Mouse (Mus musculus) frontal cortex, postnatal 25 days (tissue): ENCODE data around the gene Alx3.
"Not testable (repeated sequence)": the region's sequence is repeated elsewhere in the genome, so short reads cannot be mapped to it uniquely, and the experiment has no call there.

Source experiments
- DNase-seq, 2 experiments: peaks; one replicate each; pipeline ENCODE4 v3.0.0; 2022; ENCODE audit warnings: low spot score in 2 of 2

Alx3 gene

GRCm38 (mm10) chr3:107624424-107624823 lies 29.6 kb downstream of the Alx3 start:
- peak in 1 of 2 experiments; percentile 1 for DNase-seq

- DNase-seq: no peak
Observed at GRCm38 (mm10) chr3:107625536-107625935, 30.7 kb downstream of the Alx3 start.

GRCm38 (mm10) chr3:107626751-107627150 lies 31.9 kb downstream of the Alx3 start:
- DNase-seq: peak in 1 of 2 experiments; percentile 0

DNA sequence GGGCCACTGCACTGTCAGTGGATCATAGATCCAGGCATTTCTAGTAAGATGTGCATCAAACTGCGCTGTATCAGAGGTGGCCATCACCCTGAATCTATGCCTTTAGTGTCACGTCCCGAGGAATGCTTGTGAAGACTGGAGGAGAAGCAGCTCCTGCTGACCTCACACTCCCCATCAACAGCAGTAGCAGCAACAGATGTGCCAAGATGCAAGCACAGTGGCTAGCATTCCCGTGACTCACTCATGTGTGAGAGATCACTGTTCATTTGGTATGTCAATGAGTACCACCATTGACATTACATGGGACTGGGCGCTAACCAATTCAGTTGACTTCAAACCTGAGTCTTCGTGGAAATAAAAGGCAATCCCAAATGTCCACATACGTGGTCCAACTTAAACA lies 32.8 kb downstream of the Alx3 start:
- DNase-seq: peak in 1 of 2 experiments; percentile 1

- peak in 1 of 2 experiments; percentile 1 for DNase-seq
Observed at GRCm38 (mm10) chr3:107628551-107628950, 33.7 kb downstream of the Alx3 start.

DNA sequence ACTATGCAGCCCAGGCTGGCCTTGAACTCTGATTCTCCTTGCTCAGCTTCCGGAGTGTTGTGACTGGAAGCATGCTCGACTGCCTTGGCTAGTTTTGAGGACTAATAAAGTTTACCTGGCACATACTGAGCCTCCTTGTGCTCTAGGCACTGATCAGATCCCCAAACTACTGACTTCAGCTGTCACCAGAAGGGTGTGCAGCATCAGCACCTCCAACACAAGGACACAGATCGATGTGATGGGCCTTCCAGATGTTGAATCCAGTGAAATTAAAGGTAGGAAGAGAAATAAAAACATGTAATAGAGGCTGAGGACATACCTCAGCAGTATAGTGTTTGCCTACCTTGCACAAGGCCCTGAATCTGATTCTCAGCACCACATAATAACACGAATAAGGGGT lies 34.6 kb downstream of the Alx3 start:
- DNase-seq: peak in 1 of 2 experiments; percentile 0

DNA sequence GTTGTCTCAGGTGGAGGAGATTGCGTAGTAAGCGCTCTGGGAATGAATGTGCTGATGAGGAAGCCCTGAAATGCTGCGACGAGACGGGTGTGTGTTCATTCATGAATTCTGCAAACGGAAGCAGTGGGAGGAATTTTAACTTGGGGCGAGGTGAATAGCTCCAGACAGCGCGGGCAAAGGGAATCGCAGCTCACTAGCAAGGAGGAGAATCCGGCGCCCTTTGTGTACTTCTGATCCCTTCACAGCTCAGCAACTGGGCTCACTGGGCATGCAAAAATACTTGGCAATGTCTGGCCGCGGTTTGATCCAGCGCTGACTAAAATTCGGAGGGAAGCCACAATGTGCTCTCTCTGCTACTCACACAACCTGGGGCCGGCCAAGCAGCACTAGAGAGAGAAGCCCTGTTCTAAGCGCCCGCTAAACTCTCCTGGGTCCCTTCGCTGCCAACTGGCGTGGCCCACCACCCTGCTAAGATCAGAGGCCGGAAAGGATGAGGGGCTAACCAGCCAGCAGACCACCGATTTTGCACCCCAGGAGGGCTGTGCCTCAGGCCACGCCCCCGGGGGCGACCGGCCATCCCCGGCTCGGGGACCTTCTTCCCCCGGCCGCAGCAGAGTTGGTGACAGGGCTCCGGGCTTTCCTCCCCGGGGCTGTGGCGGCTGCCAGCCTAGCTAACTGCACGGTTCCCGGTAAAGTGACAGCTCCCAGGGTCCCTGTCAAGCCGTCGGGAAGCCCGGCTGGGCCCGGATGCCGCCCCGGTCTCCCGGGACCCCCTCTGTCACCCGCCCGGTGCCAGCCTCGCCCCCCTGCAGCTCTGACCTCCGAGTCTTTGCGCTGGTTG lies 36.1 kb downstream of the Alx3 start, which contains the start of gene Gm10961:
TSS of gene Gm10961 (plus strand) at position 641 of the 841 bp plus-strand sequence.
- peak; percentile 22 to 27 for DNase-seq

- DNase-seq: peak; percentile 79 to 88
Observed at GRCm38 (mm10) chr3:107631523-107631958, 36.7 kb downstream of the Alx3 start, which contains the start of gene Strip1. Strip1 (minus strand) TSS chr3:107631694.

- DNase-seq: no peak
Observed at GRCm38 (mm10) chr3:107632786-107633185, 38.0 kb downstream of the Alx3 start.

- no peak for DNase-seq
Observed at GRCm38 (mm10) chr3:107633906-107634305, 39.1 kb downstream of the Alx3 start.

GRCm38 (mm10) chr3:107635836-107636235 lies 41.0 kb downstream of the Alx3 start:
- DNase-seq: no peak

GRCm38 (mm10) chr3:107636236-107636635 lies 41.4 kb downstream of the Alx3 start:
- DNase-seq: no peak

GRCm38 (mm10) chr3:107637606-107638172 lies 42.9 kb downstream of the Alx3 start:
- DNase-seq: no peak

GRCm38 (mm10) chr3:107646947-107647346 lies 52.1 kb downstream of the Alx3 start:
- DNase-seq: no peak

DNA sequence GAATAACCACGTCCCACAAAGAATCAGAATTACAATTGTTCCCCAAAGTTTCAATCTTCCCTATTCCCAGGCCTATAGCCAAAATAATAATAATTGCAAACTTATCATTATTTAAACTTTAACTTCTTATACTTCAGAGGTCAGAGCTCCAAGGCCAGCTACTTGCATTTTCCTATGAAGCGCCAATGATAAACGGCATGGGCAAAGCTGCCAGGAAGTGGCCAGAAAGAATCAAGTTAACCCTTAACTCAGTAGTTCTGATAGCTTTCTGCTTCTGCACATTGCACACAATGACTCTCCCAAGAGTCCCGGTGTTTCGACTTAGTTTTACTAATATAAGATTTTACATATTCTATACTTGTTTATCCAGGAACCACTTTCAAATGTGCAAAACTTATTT lies 55.4 kb downstream of the Alx3 start:
- not testable (repeated sequence) for DNase-seq

GRCm38 (mm10) chr3:107652968-107653367 lies 58.1 kb downstream of the Alx3 start:
- no peak for DNase-seq

DNA sequence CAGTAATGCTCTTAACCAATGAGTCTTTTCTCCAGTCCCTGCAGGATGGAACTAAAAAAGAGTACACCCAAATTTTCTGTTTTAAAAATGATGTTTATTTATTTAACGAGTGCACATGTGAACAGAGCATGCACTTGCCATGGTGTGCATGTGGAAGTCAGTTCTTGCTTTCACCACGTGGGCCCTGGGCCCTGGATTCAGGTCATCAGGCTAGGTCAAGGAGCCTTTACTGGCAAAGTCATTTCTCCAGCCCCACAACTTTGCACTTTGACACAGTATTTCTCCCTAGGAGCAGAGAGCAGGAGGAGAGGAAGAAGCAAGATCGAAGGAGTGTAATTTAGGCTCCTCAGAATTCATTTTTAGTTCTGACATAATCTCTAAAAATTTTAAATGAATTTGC lies 60.0 kb downstream of the Alx3 start:
- DNase-seq: no peak
